Mouse (Mus musculus) limb, embryonic 12.5 days (tissue): Measurements from ENCODE around the gene Mecom. TPM values are rescaled to one million over a fixed set of nuclear protein-coding genes. Genes with fewer than 3 reads are reported as not detected.

Experiments used
- ATAC-seq: fragments of 200-750 bp; cut with Nextera tagmentation; 2 replicates; pipeline ENCODE4 v1.8.0; 2017; ENCODE audit warnings: low read depth, moderate TSS enrichment; ENCODE audit not compliant: insufficient number of reproducible peaks, insufficient read depth, low FRiP score, low TSS enrichment
- H3K27ac ChIP-seq: fragments of 300-500 bp; sonication (generic); 2 replicates; pipeline ENCODE4 v1.5.1; 2016; ENCODE audit warnings: mild to moderate bottlenecking, moderate library complexity
- H3K27me3 ChIP-seq: fragments of 300-500 bp; sonication (generic); 2 replicates; pipeline ENCODE4 v1.6.1; 2016; ENCODE audit warnings: mild to moderate bottlenecking, moderate library complexity
- H3K36me3 ChIP-seq: fragments of 300-500 bp; sonication (generic); 2 replicates; pipeline ENCODE4 v1.6.1; 2016; ENCODE audit warnings: mild to moderate bottlenecking, moderate library complexity
- H3K4me1 ChIP-seq: fragments of 300-500 bp; sonication (generic); replicated peaks from 2 replicates; pipeline ENCODE4 v1.6.1; 2016
- H3K4me2 ChIP-seq: fragments of 300-500 bp; sonication (generic); 2 replicates; pipeline ENCODE4 v1.6.1; 2016; ENCODE audit warnings: mild to moderate bottlenecking, moderate library complexity
- H3K4me3 ChIP-seq: fragments of 300-500 bp; sonication (generic); replicated peaks from 2 replicates; pipeline ENCODE4 v1.5.1; 2016; ENCODE audit warnings: mild to moderate bottlenecking
- H3K9ac ChIP-seq: fragments of 300-500 bp; sonication (generic); replicated peaks from 2 replicates; pipeline ENCODE4 v1.6.1; 2016; ENCODE audit warnings: mild to moderate bottlenecking, moderate library complexity
- H3K9me3 ChIP-seq: fragments of 300-500 bp; sonication (generic); 2 replicates; pipeline ENCODE4 v1.6.1; 2016; ENCODE audit warnings: mild to moderate bottlenecking, moderate library complexity
- WGBS: fragments of 180-500 bp; shearing (Covaris S2); methylation state at CpG from one replicate; pipeline ENCODE4 v1.1.7; 2016; 5-methylcytosine and 5-hydroxymethylcytosine counted together
- polyA plus RNA-seq: library from polyadenylated mRNA; unstranded; fragments of >200 nt; fragmentation: Nextera tagmentation; extraction: Ambion mirVana; gene quantifications from 2 replicates; pipeline ENCODE4 v1.2.1, GENCODE M21; 2016

Gene Mecom
- polyA plus RNA-seq, 1 experiment from 2014 or later = 187 TPM

- H3K9me3 ChIP-seq = no peaks in the 10 kb centered on the region
- no peak overlapping the region for H3K4me3 ChIP-seq
- peaks cover 39% of the 10 kb centered on the region for H3K4me1 ChIP-seq
- H3K27me3 ChIP-seq = no peaks in the 10 kb centered on the region
- no peak overlapping the region for H3K9ac ChIP-seq
- H3K36me3 ChIP-seq = no peaks in the 10 kb centered on the region
- no peak overlapping the region for H3K4me2 ChIP-seq
- peak overlapping the region; percentile 5; the same call in 1 of the 2 replicates for H3K27ac ChIP-seq
- WGBS = 41% methylated on average over 1 of the region's 1 CpGs
- ATAC-seq = no peak
Observed at GRCm38 (mm10) chr3:30093005-30093404, 454.8 kb downstream of the Mecom start.

- no peaks in the 10 kb centered on the region for H3K27me3 ChIP-seq
- no peak overlapping the region for H3K4me3 ChIP-seq
- no peak overlapping the region for H3K9ac ChIP-seq
- H3K9me3 ChIP-seq = no peaks in the 10 kb centered on the region
- no peaks in the 10 kb centered on the region for H3K36me3 ChIP-seq
- H3K4me2 ChIP-seq = no peak overlapping the region
- peaks cover 34% of the 10 kb centered on the region for H3K4me1 ChIP-seq
- ATAC-seq = no peak
- peak overlapping the region; percentile 5; the same call in 1 of the 2 replicates for H3K27ac ChIP-seq
- WGBS = 44% methylated on average over 7 of the region's 7 CpGs
Observed at GRCm38 (mm10) chr3:30092481-30092880, 455.3 kb downstream of the Mecom start.

- H3K27me3 ChIP-seq = no peaks in the 10 kb centered on the region
- no peaks in the 10 kb centered on the region for H3K36me3 ChIP-seq
- H3K4me1 ChIP-seq = peaks cover 32% of the 10 kb centered on the region
- no peak overlapping the region for H3K4me3 ChIP-seq
- ATAC-seq = no peak
- no peak overlapping the region for H3K4me2 ChIP-seq
- 68% methylated on average over 3 of the region's 3 CpGs for WGBS
- H3K9me3 ChIP-seq = no peaks in the 10 kb centered on the region
- no peak overlapping the region for H3K27ac ChIP-seq
- H3K9ac ChIP-seq = no peak overlapping the region
Observed at GRCm38 (mm10) chr3:30091860-30092259, 455.9 kb downstream of the Mecom start.

- no peak overlapping the region for H3K9ac ChIP-seq
- no peak for ATAC-seq
- no peaks in the 10 kb centered on the region for H3K9me3 ChIP-seq
- 89% methylated on average over 1 of the region's 1 CpGs for WGBS
- peaks cover 33% of the 10 kb centered on the region for H3K4me1 ChIP-seq
- H3K4me2 ChIP-seq = no peak overlapping the region
- H3K27me3 ChIP-seq = no peaks in the 10 kb centered on the region
- H3K27ac ChIP-seq = no peak overlapping the region
- no peak overlapping the region for H3K4me3 ChIP-seq
- H3K36me3 ChIP-seq = no peaks in the 10 kb centered on the region
Observed at GRCm38 (mm10) chr3:30091401-30091800, 456.4 kb downstream of the Mecom start.

GRCm38 (mm10) chr3:30086139-30086538, 461.7 kb downstream of the Mecom start:
- Histone ChIP-seq H3K9ac (no peak overlapping the region), H3K27ac (peak overlapping the region; percentile 53), H3K27me3 (no peaks in the 10 kb centered on the region), H3K4me2 (no peak overlapping the region), H3K4me1 (peaks cover 49% of the 10 kb centered on the region), H3K36me3 (no peaks in the 10 kb centered on the region), H3K4me3 (no peak overlapping the region), H3K9me3 (no peaks in the 10 kb centered on the region)
- 0 out of 2 replicates have a peak, but pooled peaks have one; percentile 56 for ATAC-seq
- 15% methylated on average over 6 of the region's 6 CpGs for WGBS

- ATAC-seq = 0 out of 2 replicates have a peak, but pooled peaks have one; percentile 37
- peak overlapping the region; percentile 79 for H3K27ac ChIP-seq
- H3K27me3 ChIP-seq = no peaks in the 10 kb centered on the region
- WGBS = 79% methylated on average over 1 of the region's 1 CpGs
- H3K9me3 ChIP-seq = no peaks in the 10 kb centered on the region
- H3K36me3 ChIP-seq = no peaks in the 10 kb centered on the region
- H3K4me1 ChIP-seq = peaks cover 50% of the 10 kb centered on the region
- H3K4me3 ChIP-seq = no peak overlapping the region
- H3K4me2 ChIP-seq = no peak overlapping the region
- no peak overlapping the region for H3K9ac ChIP-seq
Observed at GRCm38 (mm10) chr3:30083842-30084241, 464.0 kb downstream of the Mecom start.

GRCm38 (mm10) chr3:30083268-30083667, 464.5 kb downstream of the Mecom start:
- Histone ChIP-seq H3K4me3 (no peak overlapping the region), H3K9me3 (no peaks in the 10 kb centered on the region), H3K27me3 (no peaks in the 10 kb centered on the region), H3K4me2 (no peak overlapping the region), H3K4me1 (peaks cover 50% of the 10 kb centered on the region), H3K27ac (peak overlapping the region; percentile 59; the same call in 1 of the 2 replicates), H3K36me3 (no peaks in the 10 kb centered on the region), H3K9ac (no peak overlapping the region)
- WGBS = 81% methylated on average over 9 of the region's 9 CpGs
- ATAC-seq = no peak

- Histone ChIP-seq H3K4me3 (no peak overlapping the region), H3K27me3 (no peaks in the 10 kb centered on the region), H3K36me3 (no peaks in the 10 kb centered on the region), H3K9me3 (no peaks in the 10 kb centered on the region), H3K4me1 (peaks cover 37% of the 10 kb centered on the region), H3K4me2 (no peak overlapping the region), H3K9ac (no peak overlapping the region), H3K27ac (peak overlapping the region; percentile 67)
- WGBS = 73% methylated on average over 7 of the region's 7 CpGs
- no peak for ATAC-seq
Observed at GRCm38 (mm10) chr3:30080827-30081226, 467.0 kb downstream of the Mecom start.

- Histone ChIP-seq H3K9ac (no peak overlapping the region), H3K4me2 (no peak overlapping the region), H3K27ac (no peak overlapping the region), H3K27me3 (no peaks in the 10 kb centered on the region), H3K4me3 (no peak overlapping the region), H3K9me3 (no peaks in the 10 kb centered on the region), H3K4me1 (peaks cover 13% of the 10 kb centered on the region), H3K36me3 (no peaks in the 10 kb centered on the region)
- no peak for ATAC-seq
- WGBS = 90% methylated on average over 7 of the region's 7 CpGs
Observed at GRCm38 (mm10) chr3:30076522-30076921, 471.3 kb downstream of the Mecom start.

GRCm38 (mm10) chr3:30071271-30071670, 476.5 kb downstream of the Mecom start:
- Histone ChIP-seq H3K4me3 (no peak overlapping the region), H3K4me2 (no peak overlapping the region), H3K27me3 (no peaks in the 10 kb centered on the region), H3K4me1 (peaks cover 5% of the 10 kb centered on the region), H3K9me3 (no peaks in the 10 kb centered on the region), H3K9ac (no peak overlapping the region), H3K36me3 (no peaks in the 10 kb centered on the region), H3K27ac (no peak overlapping the region)
- ATAC-seq = no peak

- no peak overlapping the region for H3K27ac ChIP-seq
- peaks cover 5% of the 10 kb centered on the region for H3K4me1 ChIP-seq
- H3K4me2 ChIP-seq = no peak overlapping the region
- no peaks in the 10 kb centered on the region for H3K9me3 ChIP-seq
- WGBS = 72% methylated on average over 7 of the region's 7 CpGs
- H3K9ac ChIP-seq = no peak overlapping the region
- H3K4me3 ChIP-seq = no peak overlapping the region
- no peak for ATAC-seq
- no peaks in the 10 kb centered on the region; the same call in 1 of the 2 replicates for H3K36me3 ChIP-seq
- H3K27me3 ChIP-seq = no peaks in the 10 kb centered on the region
Observed at GRCm38 (mm10) chr3:30066519-30066918, 481.3 kb downstream of the Mecom start.

- ATAC-seq = no peak
- WGBS = 92% methylated on average over 7 of the region's 7 CpGs
- H3K27me3 ChIP-seq = no peaks in the 10 kb centered on the region
- peaks cover 8% of the 10 kb centered on the region for H3K4me1 ChIP-seq
- no peak overlapping the region for H3K27ac ChIP-seq
- H3K4me2 ChIP-seq = no peak overlapping the region
- H3K36me3 ChIP-seq = no peaks in the 10 kb centered on the region; the same call in 1 of the 2 replicates
- H3K9me3 ChIP-seq = no peaks in the 10 kb centered on the region
- no peak overlapping the region for H3K9ac ChIP-seq
- H3K4me3 ChIP-seq = no peak overlapping the region
Observed at GRCm38 (mm10) chr3:30060058-30060457, 487.8 kb downstream of the Mecom start.
